Mouse (Mus musculus): ENCODE data around the gene Lysmd4. TPM values are rescaled to one million over a fixed set of nuclear protein-coding genes. Genes with fewer than 3 reads are reported as not detected.

Gene Lysmd4
- 11.1 and 12.5 TPM in 2 replicates for polyA plus RNA-seq (2015; fragmentation: Nextera tagmentation; extraction: Ambion mirVana)

DNA sequence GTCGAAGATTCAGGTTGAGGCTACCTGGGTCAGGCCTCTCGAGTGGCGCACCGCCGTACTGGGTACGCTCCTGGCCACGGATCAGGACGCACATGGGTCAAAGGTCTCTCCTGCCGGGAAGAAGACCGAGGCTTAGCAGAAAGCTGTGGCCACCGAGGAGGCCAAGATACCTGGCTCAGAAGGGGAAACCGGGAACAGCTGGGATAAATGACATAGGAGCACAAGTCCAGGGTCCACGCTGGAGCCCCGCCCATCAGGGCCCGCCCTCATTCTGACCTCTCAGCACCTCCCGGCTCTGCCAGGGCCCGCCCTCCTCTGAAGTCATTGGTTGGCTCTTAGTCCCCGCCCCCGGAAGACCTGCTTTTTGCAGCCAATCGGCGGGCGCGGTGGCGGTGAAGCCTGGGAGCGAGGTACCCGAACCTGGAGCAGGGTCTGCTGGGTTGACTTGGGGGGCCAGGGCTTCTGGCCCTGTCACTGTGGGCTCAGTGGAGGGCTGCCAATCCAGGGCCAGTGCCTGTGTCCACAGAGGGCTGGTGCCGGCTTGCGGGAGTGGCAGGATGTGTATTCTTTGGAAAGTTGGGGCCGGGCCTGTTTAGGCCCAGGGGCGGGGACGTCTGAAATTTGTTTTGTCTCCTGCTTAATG is at the start of gene Lysmd4:
TSS of gene Lysmd4 (plus strand) at position 325 of the 643 bp plus-strand sequence.
- Histone ChIP-seq H3K9ac (peak within 1 kb of the TSS; percentile 76), H3K4me3 (replicated peaks) (peak within 1 kb of the TSS; percentile 79), H3K27me3 (replicated peaks) (no peaks in the 10 kb centered on the region), H3K36me3 (0 out of 2 replicates have a peak, but pooled peaks cover 3% of the 10 kb centered on the region), H3K9me3 (no peaks in the 10 kb centered on the region), H3K4me2 (replicated peaks) (peak within 1 kb of the TSS; percentile 90), H3K4me1 (replicated peaks) (peaks cover 11% of the 10 kb centered on the region), H3K27ac (peak within 1 kb of the TSS; percentile 66; the same call in 1 of the 2 replicates)
- 3% methylated on average over 31 of the region's 31 CpGs for WGBS
- peak; percentile 100 for ATAC-seq

DNA sequence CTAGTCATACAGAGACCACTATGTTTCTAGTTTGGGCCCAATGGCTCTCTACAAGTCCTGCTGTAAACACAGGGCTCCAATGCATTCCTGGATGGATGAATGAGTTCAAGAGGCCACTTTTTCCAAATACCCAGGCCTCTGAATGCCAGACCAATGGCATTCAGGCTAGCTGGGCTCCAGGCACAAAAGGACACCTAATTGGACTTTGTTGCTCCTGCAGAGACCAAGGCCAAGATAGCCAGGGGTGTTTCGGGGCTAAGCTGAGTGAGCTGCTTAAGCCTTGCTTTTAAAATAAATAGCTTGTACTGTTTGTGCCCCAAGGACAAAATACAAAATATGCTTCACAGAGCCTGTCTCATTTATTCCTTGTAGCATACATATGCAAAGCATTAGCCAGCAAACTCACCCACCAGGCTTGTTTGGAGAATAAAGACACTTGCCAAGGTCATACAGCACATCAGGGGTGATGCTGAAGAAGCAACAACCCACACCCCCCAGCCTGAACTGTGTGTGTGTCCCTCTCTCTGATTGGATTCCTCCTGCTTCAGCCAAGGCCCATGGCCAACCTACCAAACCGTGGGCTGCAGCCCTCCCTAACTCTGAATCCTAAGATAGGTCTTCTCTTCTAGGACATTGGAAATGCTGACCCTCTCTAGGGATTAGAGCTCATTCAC is 48.7 kb upstream of the Lysmd4 start:
- Histone ChIP-seq H3K27ac (no peak overlapping the region), H3K4me2 (replicated peaks) (no peak overlapping the region), H3K36me3 (no peaks in the 10 kb centered on the region), H3K9me3 (no peaks in the 10 kb centered on the region), H3K27me3 (replicated peaks) (no peaks in the 10 kb centered on the region), H3K9ac (no peak overlapping the region), H3K4me1 (replicated peaks) (0 out of 2 replicates have a peak, but pooled peaks cover 3% of the 10 kb centered on the region), H3K4me3 (replicated peaks) (no peak overlapping the region)
- no peak for ATAC-seq
- WGBS: 83% methylated on average over 2 of the region's 2 CpGs

DNA sequence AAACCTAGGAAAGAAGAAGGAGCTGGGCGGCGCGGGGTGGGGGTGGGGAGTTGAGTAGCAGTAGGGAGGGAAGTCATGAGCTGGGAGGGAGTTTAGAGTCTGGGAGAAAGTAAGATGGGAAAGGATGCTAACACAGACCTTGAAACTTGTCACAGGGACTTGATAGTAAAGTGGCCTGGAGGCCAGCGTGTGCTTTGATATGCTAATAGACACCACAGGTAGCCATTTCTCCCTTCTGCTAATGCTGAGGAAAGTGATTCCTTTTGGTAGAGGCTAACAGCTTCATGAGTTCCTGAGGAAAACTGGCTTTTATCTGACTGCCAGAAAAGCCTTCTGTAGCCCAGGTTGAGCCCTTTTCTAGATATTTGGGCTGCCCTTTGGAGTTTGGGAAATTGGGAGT is 38.6 kb upstream of the Lysmd4 start:
- Histone ChIP-seq H3K4me3 (replicated peaks) (no peak overlapping the region), H3K4me2 (replicated peaks) (no peak overlapping the region), H3K27ac (no peak overlapping the region), H3K9me3 (no peaks in the 10 kb centered on the region), H3K36me3 (no peaks in the 10 kb centered on the region), H3K4me1 (replicated peaks) (no peaks in the 10 kb centered on the region), H3K27me3 (replicated peaks) (no peaks in the 10 kb centered on the region), H3K9ac (no peak overlapping the region)
- no peak for ATAC-seq
- WGBS: 34% methylated on average over 4 of the region's 4 CpGs

DNA sequence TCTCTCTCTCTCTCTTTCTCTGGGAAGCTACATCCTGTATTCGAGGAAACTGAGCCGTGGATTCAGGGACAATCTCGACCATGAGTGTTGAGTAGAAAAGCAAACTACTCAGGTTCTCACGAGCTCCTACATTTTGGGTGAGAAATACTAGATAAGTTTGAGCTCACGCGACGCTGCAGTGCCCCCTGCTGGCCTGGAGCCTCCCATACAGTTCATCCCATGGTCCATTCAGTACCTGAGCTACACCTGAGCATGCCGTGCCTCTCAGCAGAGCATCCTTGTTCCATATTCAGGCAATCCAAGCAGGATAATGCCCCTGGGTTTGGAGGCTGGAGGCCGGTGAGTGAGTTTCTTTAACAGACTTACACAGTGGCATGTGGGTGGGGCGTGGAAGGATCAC is 22.9 kb upstream of the Lysmd4 start:
- no peaks in the 10 kb centered on the region for H3K9me3 ChIP-seq
- no peaks in the 10 kb centered on the region for H3K36me3 ChIP-seq
- H3K4me2 ChIP-seq (replicated peaks): no peak overlapping the region
- H3K4me1 ChIP-seq (replicated peaks): no peaks in the 10 kb centered on the region
- no peak overlapping the region for H3K27ac ChIP-seq
- peak; percentile 56 for ATAC-seq
- WGBS: 13% methylated on average over 10 of the region's 10 CpGs
- no peak overlapping the region for H3K4me3 ChIP-seq (replicated peaks)
- H3K27me3 ChIP-seq (replicated peaks): no peaks in the 10 kb centered on the region
- H3K9ac ChIP-seq: no peak overlapping the region

DNA sequence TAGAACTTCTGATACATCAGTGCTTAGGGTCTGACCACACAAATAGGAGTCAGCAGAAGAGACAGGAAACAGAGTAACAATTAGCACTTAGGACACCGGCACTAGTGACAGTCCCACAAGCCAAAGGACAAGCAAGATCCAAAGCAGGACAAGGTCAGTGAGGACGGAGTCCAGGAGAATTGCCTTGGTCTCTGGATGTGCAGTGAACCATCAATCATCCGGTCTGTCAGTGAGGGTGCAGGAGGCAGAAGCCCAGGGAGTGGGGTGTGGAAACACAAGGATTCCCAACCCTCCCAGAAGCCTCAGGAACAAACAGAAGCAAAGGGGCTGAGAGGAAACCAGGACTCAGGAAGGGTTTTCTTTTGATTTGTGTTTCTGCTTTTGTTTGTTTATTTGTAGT is 18.7 kb upstream of the Lysmd4 start:
- Histone ChIP-seq H3K4me3 (replicated peaks) (no peak overlapping the region), H3K4me1 (replicated peaks) (0 out of 2 replicates have a peak, but pooled peaks cover 3% of the 10 kb centered on the region), H3K9ac (no peak overlapping the region), H3K4me2 (replicated peaks) (no peak overlapping the region), H3K27me3 (replicated peaks) (no peaks in the 10 kb centered on the region), H3K27ac (no peak overlapping the region), H3K9me3 (no peaks in the 10 kb centered on the region), H3K36me3 (no peaks in the 10 kb centered on the region)
- WGBS: 60% methylated on average over 3 of the region's 3 CpGs
- ATAC-seq: no peak

DNA sequence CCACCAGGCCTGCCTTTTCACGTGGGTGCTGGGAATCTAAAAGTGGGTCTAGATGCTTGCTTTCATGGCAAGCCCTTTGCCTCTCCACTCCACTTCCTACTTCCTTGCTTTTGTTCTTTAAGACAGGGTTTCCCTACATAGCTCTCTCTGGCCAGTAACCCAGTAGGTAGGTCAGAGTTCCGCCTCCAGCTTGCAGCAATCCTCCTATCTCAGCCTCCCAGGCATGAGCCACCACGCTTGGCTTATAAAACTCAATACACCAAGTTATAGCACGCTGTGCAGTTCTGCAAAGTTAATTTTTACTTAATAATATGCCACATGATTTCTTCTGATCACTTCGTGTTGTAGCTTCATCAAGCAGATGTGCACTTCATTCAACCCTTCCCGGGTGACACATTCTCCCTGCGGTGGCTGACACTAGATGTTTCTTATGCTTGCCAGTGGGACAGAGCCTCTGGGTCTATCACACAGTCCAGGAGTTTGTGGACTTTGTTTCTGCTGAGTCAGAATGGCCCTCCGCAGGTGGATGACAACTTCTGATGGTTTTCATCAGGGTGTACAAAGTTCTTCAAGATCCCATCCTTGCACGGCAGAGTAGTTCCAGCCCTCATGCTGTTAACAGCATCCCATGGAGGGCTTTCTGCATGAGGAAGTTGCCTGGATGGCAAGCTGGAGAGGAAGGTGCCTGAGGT is 16.5 kb upstream of the Lysmd4 start:
- no peak overlapping the region for H3K27ac ChIP-seq
- WGBS: 83% methylated on average over 9 of the region's 9 CpGs
- H3K4me2 ChIP-seq (replicated peaks): no peak overlapping the region
- H3K4me3 ChIP-seq (replicated peaks): no peak overlapping the region
- no peak overlapping the region for H3K9ac ChIP-seq
- no peaks in the 10 kb centered on the region for H3K9me3 ChIP-seq
- 0 out of 2 replicates have a peak, but pooled peaks cover 3% of the 10 kb centered on the region for H3K4me1 ChIP-seq (replicated peaks)
- ATAC-seq: peak; percentile 76
- H3K27me3 ChIP-seq (replicated peaks): no peaks in the 10 kb centered on the region
- H3K36me3 ChIP-seq: no peaks in the 10 kb centered on the region

DNA sequence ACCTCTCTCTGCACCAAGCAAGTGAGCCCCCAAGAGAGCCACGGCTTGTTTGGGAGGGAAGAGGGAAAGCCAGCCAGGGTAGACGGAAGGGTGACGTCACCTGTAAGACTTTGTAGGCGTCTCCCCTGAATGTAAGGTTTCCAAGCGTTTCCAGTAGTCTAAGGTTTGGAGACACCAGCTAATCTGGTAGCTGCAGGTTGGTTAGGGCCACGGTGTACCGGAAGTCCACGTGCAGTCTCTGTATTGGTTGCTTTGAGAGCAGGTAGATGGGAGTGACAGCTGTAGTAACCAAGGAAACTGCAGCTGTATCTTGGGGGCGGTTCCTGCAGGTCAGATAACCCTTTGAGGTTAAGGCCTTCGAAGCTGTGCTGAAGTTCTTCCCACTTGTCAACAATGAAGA is 15.8 kb upstream of the Lysmd4 start:
- Histone ChIP-seq H3K4me3 (replicated peaks) (no peak overlapping the region), H3K9me3 (no peaks in the 10 kb centered on the region), H3K27ac (no peak overlapping the region), H3K4me1 (replicated peaks) (0 out of 2 replicates have a peak, but pooled peaks cover 3% of the 10 kb centered on the region), H3K36me3 (no peaks in the 10 kb centered on the region), H3K9ac (no peak overlapping the region), H3K27me3 (replicated peaks) (no peaks in the 10 kb centered on the region), H3K4me2 (replicated peaks) (no peak overlapping the region)
- WGBS: 67% methylated on average over 10 of the region's 10 CpGs
- ATAC-seq: peak; percentile 46; the same call in 1 of the 2 replicates

DNA sequence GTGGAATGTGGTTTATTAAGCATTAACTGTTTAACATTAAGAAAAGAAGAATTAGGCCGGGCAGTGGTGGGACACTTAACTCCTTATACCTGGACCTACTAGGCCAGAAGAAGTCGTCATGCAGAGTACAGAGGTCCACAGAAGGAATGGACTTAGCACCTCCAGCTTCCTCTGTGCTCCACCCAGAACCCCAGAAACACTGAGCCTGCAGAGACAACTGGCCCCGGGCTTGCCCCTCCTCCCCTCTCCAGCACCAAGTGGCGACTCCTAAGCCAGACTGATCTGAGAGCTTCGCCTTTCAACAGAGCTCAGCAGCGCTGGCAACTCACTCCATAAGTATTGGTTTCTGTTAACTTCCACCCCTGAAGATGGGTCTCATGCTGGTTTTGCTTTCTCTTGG is 14.6 kb upstream of the Lysmd4 start:
- Histone ChIP-seq H3K27ac (no peak overlapping the region), H3K36me3 (no peaks in the 10 kb centered on the region), H3K4me3 (replicated peaks) (no peak overlapping the region), H3K9me3 (no peaks in the 10 kb centered on the region), H3K4me2 (replicated peaks) (no peak overlapping the region), H3K27me3 (replicated peaks) (no peaks in the 10 kb centered on the region), H3K9ac (no peak overlapping the region), H3K4me1 (replicated peaks) (0 out of 2 replicates have a peak, but pooled peaks cover 3% of the 10 kb centered on the region)
- ATAC-seq: peak; percentile 59; the same call in 1 of the 2 replicates
- WGBS: 30% methylated on average over 6 of the region's 6 CpGs

DNA sequence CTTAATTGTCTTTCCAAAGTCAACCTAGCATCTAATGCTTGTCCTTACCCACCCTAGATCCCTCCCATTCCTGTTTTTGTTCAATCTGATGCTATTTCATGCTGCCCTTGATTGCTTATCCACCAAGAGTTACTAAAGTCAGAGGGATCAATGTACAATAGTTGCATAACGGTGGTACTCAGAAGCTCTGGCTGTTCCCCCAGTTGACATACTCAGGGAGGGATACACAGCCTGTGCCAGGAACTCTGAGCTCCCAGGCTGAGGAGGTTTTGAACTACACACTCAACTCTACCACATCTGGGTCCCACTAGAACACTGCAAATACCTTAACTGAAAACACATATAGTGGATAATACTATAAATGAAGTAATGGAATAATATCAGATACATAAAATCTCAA is 14.0 kb upstream of the Lysmd4 start:
- Histone ChIP-seq H3K4me2 (replicated peaks) (no peak overlapping the region), H3K4me3 (replicated peaks) (no peak overlapping the region), H3K36me3 (no peaks in the 10 kb centered on the region), H3K27ac (no peak overlapping the region), H3K9me3 (no peaks in the 10 kb centered on the region), H3K9ac (no peak overlapping the region), H3K27me3 (replicated peaks) (no peaks in the 10 kb centered on the region), H3K4me1 (replicated peaks) (0 out of 2 replicates have a peak, but pooled peaks cover 3% of the 10 kb centered on the region)
- 73% methylated on average over 1 of the region's 1 CpGs for WGBS
- no peak for ATAC-seq

DNA sequence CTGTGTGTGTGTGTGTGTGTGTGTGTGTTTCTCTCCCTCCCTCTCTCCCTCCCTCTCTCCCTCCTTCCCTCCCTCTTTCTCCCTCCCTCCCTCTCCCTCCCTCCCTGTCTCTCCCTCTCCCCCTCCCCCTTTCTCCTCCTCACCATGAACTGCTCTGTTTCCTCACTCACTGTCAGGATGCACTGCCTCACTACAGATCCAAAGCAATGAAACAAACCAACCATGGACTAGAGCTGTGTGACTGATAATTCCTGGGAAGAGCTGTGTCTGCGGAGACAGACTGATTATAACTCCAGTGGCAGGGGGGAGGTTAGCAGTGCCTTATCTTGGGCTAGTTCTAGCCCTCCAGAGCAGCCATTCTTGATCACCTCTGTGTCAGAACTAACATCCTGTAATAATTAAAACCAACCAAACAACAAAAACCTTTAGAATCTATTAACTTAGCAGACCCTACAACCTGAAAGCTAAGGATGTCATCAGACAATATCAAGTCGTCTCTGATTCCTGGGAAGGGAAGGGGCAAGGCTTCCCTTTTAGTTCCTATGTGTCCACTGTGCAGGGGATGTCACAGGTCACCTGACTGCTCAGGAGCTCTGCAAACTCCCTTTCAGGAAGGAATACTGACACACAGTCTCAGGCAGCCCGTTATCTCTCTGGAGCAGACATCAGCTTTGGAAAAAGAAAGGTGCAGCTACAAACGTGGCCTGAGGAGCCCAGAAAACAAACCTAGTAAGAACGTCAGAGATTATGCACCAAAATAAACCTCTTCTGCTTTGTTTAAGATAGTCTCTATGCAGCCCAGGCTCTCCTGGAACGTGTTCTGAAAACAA is 12.1 kb upstream of the Lysmd4 start:
- WGBS: 53% methylated on average over 6 of the region's 6 CpGs
- Histone ChIP-seq H3K4me2 (replicated peaks) (no peak overlapping the region), H3K36me3 (no peaks in the 10 kb centered on the region), H3K4me3 (replicated peaks) (no peak overlapping the region), H3K27me3 (replicated peaks) (no peaks in the 10 kb centered on the region), H3K9ac (no peak overlapping the region), H3K4me1 (replicated peaks) (0 out of 2 replicates have a peak, but pooled peaks cover 3% of the 10 kb centered on the region), H3K27ac (no peak overlapping the region), H3K9me3 (no peaks in the 10 kb centered on the region)
- no peak for ATAC-seq

DNA sequence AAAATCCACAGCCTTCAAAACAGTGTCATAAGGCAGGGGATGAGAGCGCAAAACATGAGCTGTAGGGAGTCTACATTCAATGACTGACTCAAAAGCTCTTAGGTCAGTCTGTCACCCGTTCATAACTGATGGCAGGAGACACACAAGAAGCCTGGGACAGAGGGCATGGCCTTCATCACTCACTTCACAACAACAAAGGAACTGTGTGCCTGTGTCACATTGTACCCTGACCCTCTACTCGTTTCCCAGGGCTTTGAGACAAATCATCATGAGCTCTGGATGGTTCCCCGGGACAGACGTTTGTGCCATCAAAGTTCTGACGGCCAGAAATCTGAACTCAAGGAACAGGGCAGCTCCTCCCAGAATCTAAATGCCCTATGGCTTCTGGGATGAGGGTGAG is 11.0 kb upstream of the Lysmd4 start:
- H3K27me3 ChIP-seq (replicated peaks): no peaks in the 10 kb centered on the region
- H3K4me1 ChIP-seq (replicated peaks): no peaks in the 10 kb centered on the region
- H3K4me3 ChIP-seq (replicated peaks): no peak overlapping the region
- H3K4me2 ChIP-seq (replicated peaks): no peak overlapping the region
- ATAC-seq: no peak
- no peaks in the 10 kb centered on the region for H3K36me3 ChIP-seq
- H3K9me3 ChIP-seq: no peaks in the 10 kb centered on the region
- no peak overlapping the region for H3K9ac ChIP-seq
- H3K27ac ChIP-seq: no peak overlapping the region
- WGBS: 72% methylated on average over 6 of the region's 6 CpGs

DNA sequence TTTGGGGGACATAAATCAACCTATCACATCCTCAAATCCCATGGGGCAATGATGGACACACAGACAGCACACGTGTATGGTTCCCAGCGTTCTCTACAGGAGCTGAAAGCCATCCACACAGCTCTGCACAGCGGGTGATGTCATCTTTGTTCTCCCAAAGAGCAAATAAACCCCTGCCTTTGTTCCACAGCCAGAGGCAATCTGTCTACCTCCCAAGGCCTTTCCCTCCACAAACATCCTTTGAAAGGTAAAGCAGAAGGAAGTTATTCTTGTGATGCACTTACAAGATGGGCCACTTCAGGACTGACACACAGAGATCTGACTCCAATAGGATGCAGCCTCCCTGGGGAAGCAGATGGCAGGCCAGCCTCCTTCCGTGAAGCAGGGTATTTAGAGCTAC is 10.4 kb upstream of the Lysmd4 start:
- no peak overlapping the region for H3K4me3 ChIP-seq (replicated peaks)
- no peak for ATAC-seq
- no peaks in the 10 kb centered on the region for H3K9me3 ChIP-seq
- no peak overlapping the region for H3K27ac ChIP-seq
- H3K36me3 ChIP-seq: no peaks in the 10 kb centered on the region
- H3K9ac ChIP-seq: no peak overlapping the region
- no peak overlapping the region for H3K4me2 ChIP-seq (replicated peaks)
- 60% methylated on average over 4 of the region's 4 CpGs for WGBS
- no peaks in the 10 kb centered on the region for H3K27me3 ChIP-seq (replicated peaks)
- no peaks in the 10 kb centered on the region for H3K4me1 ChIP-seq (replicated peaks)

Measured in intestine, embryonic 15.5 days (tissue).